Mouse (Mus musculus) embryo, embryonic 10.5 days (tissue): ENCODE data around the gene Gapdh.

ENCODE experiments used
- DNase-seq: peaks from one replicate; pipeline ENCODE4 v3.0.0-alpha.2; 2015; ENCODE audit warnings: low spot score

Gene Gapdh

DNA sequence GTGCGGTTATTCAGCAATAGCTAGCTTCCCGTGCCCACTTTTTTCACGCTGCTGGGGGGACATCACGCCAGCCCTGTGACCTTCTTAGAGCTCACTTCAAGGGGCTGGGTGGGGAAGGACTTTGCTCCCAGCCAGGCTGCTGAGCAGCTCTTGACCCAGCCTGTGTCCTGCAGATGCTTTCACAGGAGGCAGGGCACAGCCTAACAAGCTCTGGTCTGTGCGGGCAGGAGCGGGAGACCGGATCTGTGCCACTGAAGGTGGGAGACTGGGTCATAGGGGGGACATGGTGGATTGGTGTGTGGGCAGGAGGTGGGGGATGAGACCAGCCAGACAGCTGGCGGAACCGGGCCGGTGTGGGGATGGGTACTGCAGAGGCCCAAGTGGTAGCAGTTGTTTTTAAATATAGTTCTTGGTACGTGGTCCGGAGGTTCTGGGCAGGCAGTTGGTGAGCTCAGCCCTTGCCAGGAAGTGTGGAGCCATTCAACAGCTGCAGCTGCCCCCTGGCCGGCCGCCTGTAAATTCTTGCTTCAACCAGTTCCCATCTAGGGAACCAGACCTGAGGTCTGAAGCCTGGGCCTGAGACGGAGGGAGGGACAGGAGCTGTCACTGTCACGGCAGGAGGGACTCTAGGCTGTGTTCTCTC is 17.2 kb downstream of the Gapdh start:
- DNase-seq, result no peak

DNA sequence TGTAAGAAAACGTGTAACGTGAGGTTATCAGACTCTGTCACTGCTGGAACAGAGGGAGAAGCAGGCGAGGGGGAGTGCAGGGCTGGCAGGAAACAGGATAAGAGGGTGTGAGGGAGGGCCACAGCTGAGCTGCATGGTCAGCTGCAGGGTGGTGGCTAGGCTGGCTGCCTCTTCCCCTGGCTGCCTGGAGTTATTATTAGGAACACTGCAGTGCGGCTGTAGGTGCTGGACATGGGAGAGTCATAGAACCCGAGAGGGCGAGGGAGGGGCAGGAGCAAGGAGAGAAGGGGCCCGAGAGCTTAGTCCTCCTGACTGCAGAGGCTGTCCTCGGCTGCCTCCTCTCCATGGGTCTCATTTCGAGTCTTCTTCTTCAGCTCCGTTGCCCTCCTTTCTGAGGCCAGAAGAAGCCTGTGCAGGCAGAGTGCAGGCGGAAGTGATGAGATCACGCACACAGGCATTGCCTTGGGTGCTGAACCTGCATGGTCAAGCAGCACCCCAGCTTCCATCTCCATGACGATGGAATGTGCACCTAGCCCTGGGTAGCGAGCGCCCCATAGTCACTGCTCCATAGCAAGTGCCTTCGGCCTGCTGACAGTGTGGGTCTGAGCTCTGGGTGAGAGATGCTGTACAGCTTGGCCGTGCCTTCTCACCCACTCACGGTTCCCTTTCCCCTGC is 17.9 kb downstream of the Gapdh start:
- peak; percentile 26 for DNase-seq

DNA sequence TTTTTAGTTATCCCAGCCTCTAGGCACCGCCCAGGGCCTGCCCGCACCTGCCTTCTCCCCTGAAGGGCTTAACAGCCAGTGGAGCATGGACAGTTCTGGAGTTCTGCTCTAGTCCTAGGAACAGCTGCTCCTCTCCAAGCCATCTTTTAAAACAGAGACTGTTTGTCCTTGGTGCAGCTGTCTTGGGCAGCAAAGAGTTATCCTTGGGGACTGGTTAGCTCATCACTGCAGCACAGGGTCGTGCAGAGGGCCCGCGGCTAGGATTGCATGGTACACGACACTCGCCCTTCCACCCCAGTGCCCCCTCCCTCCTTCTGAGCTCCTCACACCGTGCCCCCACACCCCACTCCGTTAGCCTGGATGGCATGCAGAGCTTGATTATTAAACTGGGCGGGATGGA is 18.9 kb downstream of the Gapdh start:
- no peak for DNase-seq

DNA sequence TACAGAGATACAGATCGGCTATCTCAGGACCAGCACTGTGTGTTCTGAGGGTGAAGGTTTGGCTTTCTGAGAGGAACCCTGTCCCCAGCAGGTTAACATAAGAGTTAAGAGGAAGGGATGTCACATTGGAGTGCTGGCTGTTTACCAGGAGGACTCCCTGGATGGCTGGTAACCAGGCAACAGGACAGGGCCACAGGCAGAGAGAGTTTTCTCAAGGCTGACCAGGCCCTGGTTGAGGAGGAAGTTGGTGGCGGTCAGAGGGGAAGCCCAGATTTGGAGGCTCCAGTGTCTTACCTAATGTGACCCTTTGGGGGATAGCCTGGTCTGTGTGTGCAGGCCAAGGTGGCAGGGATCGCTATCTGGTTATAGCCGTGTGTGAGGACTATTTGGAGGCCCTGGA is 19.5 kb downstream of the Gapdh start:
- no peak for DNase-seq

DNA sequence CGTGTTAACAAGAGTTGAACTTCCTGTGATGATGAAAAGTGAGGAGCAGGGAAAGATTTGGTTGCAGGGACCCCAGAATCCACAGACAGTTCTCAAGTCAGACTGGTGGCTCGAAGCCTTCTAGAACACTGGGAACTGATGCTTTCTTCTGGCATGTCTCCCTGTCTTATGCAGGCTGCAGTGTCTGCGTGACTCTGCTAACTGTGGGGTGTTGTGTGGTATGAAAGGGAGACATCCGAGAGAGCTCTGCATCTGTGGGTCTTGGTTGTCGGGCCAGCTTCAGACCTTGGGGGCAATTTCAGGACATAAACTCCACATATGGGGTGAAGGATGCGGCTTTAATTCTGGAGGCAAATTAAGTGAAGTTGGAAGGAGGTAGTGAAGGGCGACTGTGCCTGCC is 20.1 kb downstream of the Gapdh start:
- no peak for DNase-seq

DNA sequence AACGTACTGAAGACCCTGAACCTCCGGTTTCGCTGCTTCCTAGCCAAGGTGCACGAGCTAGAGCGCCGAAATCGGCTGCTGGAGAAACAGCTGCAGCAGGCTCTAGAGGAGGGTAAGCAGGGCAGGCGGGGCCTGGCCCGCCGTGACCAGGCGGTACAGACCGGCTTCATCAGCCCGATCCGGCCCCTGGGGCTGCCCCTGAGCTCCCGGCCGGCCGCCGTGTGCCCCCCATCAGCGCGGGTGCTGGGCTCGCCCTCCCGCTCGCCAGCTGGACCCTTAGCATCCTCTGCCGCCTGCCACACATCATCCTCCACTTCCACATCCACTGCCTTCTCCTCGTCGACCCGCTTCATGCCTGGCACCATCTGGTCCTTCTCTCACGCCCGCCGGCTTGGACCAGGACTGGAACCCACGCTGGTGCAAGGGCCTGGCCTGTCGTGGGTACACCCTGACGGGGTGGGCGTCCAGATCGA is 20.8 kb downstream of the Gapdh start:
- no peak for DNase-seq

DNA sequence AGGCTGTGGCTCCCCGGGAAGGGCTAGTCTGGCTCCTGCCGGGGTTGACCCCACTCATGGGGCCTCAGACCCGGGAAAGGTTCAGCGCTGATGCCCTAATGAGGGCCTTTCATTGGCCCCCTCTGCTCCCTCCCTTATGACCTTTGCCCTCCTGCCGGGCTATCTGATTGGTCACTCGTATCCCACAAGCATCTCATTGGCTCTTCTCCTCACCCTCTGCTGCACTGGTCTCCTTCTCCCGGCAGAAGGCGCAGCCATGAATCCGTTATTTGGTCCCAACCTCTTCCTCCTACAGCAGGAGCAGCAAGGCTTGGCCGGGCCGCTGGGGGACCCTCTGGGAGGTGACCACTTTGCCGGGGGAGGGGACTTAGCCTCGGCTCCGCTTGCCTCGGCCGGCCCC is 21.3 kb downstream of the Gapdh start, which contains the start of gene Iffo1:
Gene Iffo1, plus strand, starts transcription at position 241 of the 400 bp plus-strand sequence.
- peak; percentile 98 for DNase-seq

DNA sequence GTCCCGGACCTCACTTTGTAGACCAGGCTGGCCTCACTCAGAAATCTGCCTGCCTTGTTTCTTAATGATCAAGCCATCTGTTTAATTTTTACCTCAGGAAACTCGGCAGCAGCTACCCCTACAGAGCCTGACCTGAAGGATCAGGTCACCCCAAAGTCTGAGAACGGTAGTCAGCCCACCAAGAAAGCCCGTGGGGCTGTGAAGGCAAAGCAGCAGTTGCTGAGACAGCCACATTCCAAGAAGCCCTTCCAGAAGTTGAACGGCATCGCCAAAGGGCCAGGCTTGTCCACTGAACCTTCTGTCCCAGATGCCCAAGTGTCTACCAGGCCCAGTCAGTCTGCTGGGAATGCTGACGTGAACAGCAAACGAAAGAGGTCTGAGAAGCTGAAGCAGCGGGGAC is 22.4 kb downstream of the Gapdh start:
- DNase-seq, result no peak

DNA sequence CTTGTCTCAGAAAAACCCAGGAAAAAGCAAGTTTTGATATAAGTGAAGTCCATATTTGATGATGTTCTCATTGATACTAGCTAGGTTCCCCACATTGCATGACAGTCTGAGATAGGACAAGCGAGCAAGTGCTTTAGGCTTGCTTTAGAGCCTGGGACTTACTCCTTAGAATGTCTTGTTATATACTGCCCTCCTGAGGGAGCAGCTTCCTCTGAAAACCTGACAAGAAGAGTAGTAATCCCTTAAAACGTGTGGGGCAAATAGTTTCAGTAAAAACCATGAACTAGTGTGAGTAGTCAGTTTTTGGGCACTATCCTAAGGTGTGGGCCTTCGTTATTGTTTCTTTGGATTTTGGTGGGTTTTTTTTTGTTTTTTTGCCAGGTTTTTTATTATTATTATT is 23.1 kb downstream of the Gapdh start:
- no peak for DNase-seq

DNA sequence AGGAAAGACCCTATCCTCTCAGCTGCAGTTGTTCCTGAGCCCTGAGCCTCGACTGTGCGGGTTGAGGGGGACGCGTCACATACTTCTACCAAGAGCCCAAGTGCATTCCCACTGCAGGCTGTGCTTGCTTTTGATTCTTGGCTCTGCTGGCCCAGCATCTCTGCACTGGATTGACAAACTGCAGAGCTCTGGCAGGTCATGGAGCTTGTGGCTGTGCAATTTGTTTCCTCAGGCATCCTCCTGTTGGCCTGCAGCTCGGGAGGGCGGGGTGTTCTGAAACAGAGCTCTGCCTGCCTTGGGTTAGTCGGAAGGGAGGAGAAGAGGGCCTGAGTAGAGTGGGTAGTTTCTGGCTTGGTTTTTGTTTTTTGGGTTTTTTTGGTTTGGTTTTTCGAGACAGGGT is 23.8 kb downstream of the Gapdh start:
- DNase-seq, result no peak

DNA sequence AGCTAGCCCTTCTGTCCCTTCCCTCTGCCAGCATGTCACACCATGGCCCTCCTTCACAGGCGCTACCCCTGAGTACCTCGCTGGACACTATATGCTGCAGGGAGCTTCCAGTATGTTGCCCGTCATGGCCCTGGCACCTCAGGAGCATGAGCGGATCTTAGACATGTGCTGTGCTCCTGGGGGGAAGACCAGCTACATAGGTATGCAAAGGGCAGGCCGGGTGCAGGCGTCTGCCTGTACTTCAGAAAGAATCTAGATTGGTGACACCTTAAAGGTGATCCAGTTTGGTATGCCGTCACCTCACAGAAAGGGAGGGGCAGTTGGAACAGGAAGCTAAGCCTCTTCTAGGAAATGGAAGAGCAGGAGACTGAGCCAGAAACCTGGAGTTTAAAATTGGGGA is 26.5 kb downstream of the Gapdh start:
- no peak for DNase-seq

DNA sequence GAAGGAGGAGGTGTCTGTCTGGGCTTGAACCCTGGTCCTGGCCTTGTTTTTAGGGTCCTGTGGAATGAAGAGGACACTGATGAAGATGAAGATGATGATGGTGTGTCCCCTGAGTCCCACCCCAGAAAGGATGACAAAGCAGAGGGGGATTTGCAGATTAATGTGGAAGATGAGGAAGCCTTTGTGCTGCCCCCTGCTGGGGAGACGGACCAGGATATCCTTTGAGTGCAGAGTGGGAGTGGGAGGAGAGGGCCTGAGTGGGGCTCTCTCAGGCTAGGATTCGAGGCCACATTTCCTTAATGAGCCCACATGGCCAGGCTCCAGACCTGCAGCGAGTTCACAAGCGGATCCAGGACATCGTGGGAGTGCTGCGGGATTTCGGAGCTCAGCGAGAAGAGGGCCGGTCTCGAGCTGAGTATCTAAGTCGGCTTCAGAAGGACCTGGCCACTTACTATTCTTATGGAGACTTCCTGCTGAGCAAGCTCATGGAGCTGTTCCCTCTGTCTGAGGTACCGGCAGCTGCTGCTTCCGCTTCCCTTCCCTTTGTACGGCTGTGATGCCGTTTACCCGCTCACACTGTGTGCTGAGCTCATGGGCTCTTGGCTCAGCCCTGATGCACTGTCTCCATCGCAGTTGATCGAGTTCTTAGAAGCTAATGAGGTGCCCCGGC is 29.1 kb downstream of the Gapdh start:
- peak; percentile 46 for DNase-seq

DNA sequence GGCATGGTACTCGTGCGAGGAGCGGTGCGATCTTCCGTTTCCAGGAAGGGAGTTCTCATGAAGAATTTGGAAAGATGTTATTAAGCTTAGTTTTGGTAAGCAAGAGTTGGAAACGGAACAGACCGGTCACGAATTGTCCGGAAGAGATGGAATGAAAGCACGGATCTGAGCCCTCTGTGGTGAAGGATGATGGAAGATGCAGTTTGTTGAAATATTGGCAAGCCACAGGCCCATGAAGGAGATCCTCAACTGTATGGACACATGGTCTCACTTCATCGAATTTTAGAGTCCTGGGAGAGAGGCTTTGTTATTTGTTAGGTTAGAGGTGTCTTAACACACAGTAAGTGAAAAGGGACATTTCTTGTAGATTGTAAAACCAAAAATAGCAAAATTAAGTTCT is 33.8 kb downstream of the Gapdh start:
- no peak for DNase-seq

DNA sequence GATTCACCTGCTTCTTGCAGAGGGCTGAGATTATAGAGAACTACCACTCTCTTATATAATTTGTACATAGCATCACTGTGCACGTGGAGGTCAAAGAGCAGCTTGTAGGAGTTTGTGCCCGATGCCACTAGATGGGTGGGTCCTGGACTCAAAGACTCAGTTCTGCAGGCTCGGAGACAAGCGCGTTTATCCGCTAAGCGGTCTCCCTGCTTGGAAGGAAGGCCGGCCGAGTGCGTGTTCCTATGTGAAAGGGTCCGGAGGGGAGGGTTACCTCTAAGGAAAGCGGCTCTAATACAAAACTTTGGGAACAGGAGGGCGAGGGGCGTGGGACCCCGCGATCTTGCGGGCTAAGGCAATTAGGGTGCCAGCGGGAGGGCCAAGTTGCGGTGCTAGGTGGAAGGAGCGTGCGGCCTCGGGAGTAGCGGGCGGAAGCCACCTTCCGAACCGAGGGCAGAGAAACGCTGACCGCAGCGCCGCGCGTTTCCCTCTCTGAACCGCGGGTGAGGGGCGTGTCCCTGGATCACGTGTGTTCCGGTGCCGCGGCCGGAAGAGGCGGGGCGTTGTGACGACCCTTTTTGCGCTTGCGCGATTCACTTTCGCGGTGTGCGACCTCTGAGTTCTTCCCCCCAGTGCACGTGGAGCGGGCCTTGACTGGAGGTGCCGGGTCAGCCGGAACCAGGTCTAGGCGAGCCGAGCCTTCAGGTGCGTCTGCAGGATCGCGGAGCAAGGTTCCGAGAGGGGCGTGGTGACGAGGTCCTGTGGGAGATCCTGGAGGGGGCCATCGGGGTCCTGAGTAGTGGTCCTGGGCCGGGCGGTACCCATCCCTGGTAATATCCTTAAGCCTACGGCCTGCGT is 34.7 kb downstream of the Gapdh start, which contains the start of gene Nop2:
Gene Nop2, plus strand, starts transcription at position 608 of the 855 bp plus-strand sequence.
- peak; percentile 98 for DNase-seq

DNA sequence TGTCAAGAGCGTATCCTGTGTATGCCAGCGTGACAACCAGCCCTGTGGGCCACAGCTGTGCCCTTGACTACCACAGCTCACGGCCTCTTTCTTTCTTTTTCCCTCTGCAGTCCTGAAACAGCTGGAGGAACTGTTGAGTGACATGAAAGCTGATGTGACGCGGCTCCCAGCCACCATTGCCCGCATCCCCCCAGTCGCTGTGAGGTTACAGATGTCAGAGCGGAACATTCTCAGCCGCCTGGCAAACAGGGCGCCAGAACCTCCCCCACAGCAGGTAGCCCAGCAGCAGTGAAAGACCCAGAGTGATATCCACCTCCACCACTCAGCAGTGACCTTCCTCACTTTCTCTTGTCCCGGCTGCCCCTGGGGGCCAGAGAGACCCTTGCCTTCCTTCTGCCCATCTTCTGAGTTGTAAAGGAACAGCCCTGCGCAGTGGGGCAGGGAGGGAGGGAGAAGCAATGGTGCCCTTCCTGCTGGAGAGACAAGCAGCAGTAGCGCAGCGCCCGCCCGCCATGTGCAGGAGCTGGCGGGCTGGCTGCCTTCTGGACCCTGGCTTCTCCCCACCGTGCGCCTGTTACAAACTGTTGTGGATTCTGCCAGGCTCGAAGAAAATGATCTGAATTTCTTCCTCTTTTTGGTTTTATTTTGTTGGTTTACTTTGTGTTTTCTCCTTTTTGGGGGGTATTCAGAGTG is 36.4 kb downstream of the Gapdh start:
- no peak for DNase-seq

DNA sequence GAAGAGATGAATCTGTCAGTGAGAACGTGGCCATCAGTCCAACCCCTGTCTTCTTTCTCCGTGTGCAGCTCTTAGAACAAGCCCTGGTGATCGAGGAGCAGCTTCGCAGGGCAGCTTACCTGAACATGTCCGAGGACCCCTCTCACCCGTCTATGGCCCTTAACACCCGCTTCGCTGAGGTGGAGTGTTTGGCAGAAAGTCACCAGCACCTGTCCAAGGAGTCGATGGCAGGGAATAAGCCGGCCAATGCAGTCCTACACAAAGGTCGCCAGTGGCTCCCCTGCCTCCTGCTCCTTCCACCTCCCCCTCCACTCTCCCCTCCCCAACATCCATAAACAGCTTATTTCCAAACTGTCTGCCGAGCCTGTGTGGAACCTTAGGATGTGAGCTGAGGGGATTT is 37.5 kb downstream of the Gapdh start:
- DNase-seq, result no peak

DNA sequence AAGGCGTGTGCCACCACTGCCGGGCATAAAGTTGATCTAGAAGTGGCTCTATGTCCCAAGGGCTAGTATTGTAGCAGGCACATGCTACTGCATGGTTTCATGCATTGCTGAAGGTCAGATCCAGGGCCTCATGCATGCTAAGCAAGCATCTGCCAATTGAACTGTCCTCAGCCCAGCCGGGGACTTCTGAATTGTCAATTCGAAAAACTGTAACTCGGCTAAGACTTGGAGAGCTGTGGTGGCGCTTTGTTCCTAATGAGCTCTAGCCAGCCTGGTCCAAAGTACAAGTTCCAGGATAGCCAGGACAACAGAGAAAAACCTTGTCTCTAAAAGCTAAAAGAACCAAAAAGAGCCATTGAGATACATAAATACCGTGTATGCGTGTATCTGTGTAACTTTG is 46.9 kb downstream of the Gapdh start:
- DNase-seq, result no peak

DNA sequence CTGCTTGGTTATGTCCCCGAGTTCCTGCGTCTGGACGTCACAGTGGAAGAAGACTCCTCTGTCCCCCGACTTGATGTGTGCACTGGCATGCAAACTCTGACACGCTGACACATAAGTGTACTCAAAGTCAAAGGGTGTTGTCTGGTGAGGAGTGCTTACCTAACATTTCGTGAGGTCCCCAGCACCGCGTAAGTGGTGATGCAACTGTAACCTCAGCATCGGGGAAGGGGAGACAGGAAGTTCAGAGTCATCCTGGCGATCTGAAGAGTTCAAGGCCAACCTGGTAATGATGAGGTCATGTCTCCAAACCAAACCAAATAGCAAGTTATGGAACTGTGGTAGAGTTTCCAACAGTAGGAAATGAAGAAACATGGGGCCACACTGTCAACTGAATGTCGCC is 53.7 kb downstream of the Gapdh start:
- no peak for DNase-seq
